Mouse (Mus musculus): ENCODE measurements around the gene Klhdc8b.

Gene Klhdc8b

DNA sequence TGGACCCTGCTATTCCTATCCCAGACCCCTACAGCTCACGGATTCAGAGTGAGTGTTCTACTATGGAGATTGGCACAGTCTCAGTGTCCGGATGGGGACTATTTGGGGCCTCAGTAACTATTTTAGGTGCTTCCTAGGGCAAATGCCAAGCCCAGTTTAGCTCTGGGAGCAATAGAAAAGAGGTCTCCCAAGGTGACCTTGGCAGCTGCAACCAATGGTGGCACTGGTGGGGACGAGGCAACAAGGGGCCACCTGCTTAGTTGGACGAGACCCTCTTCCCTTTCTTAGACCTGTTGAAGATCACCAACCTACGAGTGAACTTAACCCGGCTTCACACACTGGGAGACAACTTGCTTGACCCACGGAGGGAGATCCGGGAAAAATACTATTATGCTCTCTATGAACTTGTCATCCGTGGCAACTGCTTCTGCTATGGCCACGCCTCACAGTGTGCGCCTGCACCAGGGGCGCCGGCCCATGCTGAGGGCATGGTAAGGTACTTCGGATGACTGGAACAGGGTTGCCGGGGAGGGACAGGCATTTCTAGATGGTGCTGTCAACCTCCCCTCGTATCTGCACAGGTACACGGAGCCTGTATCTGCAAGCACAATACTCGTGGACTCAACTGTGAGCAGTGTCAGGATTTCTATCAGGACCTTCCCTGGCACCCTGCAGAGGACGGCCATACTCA, 20.3 kb upstream of the Klhdc8b start:
- no peak for DNase-seq (ENCODE audit: low spot score in 2 of 2)

DNA sequence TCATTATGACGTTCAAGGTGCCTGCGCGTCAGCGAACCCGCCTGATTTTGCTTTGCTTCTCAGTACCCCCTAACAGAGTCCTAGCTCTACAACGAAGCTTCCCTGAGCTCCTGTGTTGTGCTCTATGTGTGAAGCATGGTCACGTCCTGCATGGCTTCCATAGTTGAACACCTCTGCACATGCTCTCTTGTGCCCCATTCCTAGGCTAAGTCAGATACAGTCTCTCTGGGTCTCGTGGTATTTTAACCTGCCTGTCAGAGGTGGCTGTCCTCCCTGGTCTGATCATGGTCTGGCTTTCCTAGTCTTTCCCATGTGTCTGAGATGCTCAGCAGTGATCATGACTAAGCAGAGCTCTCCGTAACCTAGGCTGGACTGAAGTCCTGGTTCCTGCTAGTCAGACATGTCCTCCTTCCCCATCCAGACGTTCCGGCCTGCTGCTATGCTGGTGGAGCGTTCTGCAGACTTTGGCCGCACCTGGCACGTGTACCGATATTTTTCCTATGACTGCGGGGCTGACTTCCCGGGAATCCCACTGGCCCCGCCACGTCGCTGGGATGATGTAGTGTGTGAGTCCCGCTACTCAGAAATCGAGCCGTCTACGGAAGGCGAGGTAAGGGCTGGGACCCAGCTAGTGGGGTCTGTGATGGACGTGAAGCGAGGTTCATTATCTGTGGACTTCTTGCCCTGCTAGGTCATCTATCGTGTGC, 19.6 kb upstream of the Klhdc8b start:
- no peak for DNase-seq (ENCODE audit: low spot score in 2 of 2)

DNA sequence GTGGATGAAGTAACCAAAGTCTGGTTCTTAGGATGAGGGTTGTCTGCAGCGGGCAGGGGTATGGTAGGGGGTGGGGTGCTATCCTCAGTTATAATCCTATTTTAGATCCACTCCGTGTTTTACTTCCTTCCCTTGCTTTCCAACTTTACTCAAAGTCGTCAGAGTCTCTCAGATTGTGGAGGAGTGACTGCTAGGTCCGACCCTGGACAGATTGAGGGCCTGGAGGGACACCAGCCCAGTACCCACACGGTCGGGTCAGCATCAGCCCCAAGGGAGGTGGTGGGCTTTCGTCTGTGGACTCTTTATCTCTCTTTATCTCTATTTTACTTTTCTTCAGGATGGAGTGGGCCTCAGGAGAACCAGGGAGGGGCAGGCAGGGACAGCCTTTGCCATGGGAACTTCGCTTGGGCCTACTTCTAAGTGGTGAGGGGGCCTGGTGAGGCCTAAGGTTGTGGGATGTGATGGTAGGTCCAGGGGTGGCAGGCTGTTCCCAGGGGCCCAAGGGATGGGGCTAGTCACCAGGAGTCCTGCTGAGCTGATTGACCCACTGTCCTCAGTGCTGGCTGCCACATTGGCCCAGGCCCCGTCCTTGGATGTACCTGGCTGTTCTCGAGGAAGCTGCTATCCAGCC, 18.5 kb upstream of the Klhdc8b start, which contains the start of gene Lamb2:
Gene Lamb2 (plus strand): TSS at position 16 of the 631 bp plus-strand sequence.
- no peak for DNase-seq (ENCODE audit: low spot score in 2 of 2)

GRCm38 (mm10) chr9:108479241-108479640, 17.9 kb upstream of the Klhdc8b start:
- DNase-seq (ENCODE audit: low spot score in 2 of 2): no peak

DNA sequence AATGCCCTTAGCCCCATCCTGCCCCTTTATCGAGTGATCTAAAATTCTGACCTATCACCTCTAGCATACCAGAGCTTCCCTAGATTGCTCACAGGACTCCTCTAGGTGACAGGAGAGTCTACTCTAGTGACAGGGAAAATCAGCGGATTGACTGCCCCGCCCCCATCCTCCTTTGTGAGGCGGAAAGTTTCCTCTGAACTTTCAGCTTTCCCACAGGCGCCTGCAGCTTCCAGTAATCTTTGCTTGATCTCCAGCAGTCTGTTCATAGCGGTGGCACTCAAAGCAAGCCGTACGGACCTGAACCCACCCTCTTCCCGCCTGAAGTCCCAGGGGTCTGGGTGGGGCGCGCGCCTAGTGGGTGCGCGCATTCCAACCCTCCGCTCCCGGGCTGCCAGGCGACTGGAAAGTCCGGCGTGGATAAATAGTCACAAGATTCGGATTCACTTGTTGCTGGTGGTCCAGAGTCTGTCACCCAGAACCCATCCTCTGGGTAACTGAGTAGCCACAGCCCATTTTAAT, 17.3 kb upstream of the Klhdc8b start:
- no peak for DNase-seq (ENCODE audit: low spot score in 2 of 2)

DNA sequence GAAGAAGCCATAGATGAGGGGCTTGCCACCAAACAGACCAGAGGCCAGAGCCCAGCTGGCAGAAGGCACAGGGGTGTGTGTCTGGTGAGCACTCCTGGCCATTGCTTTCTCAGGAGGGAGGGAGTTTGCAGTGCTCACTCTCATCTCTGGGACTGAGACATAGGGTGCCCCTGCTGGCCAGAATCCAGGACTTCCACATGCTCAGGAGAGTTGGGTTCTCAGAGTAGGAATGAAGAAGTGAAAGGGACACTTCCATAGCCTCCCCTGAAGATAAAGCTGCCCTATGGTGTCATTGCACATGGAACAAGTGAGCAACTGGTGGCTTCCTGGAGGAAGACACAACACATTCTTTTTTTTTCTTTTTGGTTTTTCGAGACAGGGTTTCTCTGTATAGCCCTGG, 13.1 kb upstream of the Klhdc8b start:
- no peak for DNase-seq (ENCODE audit: low spot score in 2 of 2)

DNA sequence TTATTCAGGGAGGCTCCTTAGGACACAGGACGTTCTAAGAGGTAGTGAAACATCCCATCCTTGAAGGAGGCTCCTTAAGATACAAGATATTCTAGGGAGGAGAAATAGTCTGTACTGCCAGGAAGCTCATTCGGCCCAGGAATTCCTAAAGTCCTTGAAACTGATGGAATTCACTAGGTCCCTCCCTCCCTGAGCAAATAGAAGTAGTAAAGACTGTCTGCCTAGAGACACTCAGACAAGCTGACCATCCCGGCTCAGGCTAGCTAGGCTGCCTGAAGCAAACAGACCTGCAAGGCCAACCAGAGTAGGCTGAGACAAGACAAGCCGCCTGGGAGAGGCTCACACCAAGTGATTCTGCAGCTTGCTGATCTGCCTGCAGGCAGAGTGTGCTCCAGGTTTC, 8.5 kb upstream of the Klhdc8b start:
- no peak for DNase-seq (ENCODE audit: low spot score in 2 of 2)

GRCm38 (mm10) chr9:108469430-108469829, 8.0 kb upstream of the Klhdc8b start:
- no peak for DNase-seq (ENCODE audit: low spot score in 2 of 2)

DNA sequence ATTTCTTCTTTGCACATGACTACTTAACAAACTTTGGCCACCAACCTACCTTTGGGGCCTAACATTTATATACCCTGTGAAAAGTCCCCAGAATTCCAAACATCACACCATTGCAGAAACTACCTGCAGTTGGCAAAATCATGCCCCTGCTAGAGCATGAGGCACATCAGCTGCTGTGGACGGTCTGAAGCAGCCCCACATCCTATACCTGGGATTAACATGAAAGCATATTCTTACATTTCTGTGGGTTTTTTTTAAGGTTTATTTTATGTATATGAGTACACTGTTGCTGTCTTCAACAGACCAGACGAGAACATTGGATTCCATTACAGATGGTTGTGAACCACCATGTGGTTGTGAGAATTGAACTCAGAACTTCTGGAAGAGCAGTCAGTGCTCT, 4.8 kb upstream of the Klhdc8b start:
- no peak for DNase-seq (ENCODE audit: low spot score in 2 of 2)

DNA sequence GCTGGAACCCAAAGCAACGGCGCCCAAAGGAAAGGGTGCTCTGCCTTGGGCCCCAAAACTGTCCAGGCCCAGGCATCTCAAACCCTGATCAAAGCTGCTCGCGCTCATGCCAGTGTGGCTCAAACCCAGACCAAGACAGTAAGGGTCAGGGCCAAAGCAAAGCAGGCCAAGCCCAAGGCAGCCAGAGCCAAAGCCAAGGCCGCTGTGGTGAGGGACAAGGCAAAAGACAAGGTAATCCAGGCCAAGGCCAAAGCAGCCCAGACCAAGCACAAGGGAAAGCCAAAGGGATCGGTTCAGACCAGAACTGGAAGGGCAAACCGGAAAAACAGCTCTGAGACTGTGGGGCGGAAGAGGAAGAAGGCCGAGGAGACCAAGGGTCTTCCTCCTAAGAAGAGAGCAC, 2.3 kb upstream of the Klhdc8b start:
- DNase-seq (ENCODE audit: low spot score in 2 of 2): no peak

DNA sequence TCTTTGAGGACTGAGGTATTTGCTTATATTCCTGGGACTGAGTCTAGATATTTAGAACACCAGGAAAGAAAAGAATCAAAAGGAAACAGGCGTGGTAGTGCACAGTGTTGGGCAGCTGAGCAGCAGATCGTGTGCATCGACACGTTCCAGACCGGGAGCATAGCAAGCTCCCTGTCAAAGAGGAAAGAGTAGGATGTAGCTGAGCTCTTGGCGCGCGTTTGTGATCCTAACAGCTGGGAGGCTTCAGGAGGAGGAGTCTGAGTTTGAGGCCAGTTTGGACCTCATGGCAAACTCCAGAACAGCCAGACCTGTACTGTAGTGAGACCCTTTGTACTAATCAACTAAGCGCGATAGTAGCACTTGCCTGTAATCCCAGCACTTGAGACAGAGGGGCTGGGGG, 811 bp upstream of the Klhdc8b start:
- no peak for DNase-seq (ENCODE audit: low spot score in 2 of 2)

- no peak for DNase-seq (ENCODE audit: low spot score in 2 of 2)
Observed at GRCm38 (mm10) chr9:108461675-108462074, 294 bp upstream of the Klhdc8b start.

GRCm38 (mm10) chr9:108460319-108461178, 832 bp downstream of the Klhdc8b start, which contains the start of gene Ccdc71:
TSS of gene Ccdc71 (plus strand) at chr9:108460527.
- DNase-seq (ENCODE audit: low spot score in 2 of 2): peak; percentile 70 to 82

DNA sequence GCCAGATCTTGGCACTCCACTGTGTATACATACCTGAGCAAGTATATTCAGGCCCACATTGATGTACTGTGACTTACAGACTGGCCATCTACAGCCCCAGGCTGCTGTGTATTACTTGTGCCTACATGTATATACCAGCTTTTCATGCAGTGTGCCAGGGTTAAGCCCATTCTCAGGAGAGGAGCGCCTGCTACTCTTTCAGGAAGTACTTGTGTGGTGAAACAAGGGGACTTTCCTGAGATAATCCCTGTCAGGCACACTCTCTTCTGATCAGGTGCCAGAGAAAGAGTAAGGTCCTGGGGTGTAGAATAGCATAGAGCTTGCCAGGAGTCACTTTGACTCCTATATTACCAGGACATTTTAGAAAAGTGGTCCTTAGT, 1.5 kb downstream of the Klhdc8b start:
- no peak for DNase-seq (ENCODE audit: low spot score in 2 of 2)

DNA sequence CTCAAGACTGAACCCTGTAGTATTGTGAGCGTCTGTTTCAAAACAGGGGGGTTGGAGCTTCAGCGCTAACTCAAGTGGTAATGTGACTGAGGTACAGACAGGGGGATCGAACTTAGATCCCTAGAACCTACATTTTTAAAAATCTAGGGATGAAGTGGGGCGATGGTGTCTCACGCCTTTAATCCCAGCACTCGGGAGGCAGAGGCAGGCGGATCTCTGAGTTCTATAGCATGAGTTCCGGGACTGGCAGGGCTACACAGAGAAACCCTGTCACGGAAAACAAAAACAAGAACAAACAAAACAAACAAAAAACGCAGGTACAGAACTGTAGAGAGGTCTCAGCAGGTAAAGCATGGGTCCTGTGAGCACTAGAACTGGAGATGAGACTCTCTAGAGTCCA, 4.4 kb downstream of the Klhdc8b start:
- DNase-seq (ENCODE audit: low spot score in 2 of 2): no peak

- no peak for DNase-seq (ENCODE audit: low spot score in 2 of 2)
Observed at GRCm38 (mm10) chr9:108455747-108456571, 5.4 kb downstream of the Klhdc8b start.

DNA sequence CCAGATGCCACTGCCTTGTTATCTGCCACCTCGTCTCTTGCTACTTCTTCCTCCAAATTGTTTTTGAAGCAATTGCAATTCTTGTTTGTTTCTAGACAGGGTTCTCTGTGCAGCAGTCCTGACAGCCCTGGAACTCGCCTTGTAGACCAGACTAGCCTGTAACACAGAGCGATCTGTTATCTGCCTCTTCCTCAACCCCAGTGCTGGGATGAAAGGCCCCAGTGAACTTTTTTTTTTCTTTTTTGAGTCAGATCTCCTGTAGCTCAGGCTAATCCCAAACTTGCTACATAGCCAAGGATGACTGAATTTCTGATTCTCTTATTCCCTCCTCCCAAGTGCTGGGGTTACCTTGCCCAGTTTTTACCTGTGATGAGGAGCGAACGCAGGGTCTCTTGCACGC, 7.0 kb downstream of the Klhdc8b start:
- DNase-seq (ENCODE audit: low spot score in 2 of 2): no peak

DNA sequence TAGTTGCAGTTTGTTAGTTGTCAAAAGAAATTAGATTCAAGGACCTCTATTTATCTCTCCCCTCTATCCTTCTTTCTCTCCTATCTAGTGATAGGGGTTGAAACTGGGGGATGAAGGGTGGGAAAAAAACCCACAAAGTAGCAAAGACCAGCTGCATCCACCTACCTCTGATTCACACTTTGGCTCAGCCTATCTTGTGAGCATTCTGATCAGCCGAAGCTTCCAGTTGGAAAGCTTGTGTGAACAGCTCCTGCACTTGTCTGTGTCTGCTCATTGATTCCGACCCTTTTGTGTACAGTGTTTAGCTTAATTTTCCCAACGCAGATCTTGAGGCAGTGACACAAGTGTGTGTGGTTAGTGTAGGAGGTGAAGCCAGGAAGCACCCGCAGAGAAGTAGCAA, 7.9 kb downstream of the Klhdc8b start:
- no peak for DNase-seq (ENCODE audit: low spot score in 2 of 2)

- no peak for DNase-seq (ENCODE audit: low spot score in 2 of 2)
Observed at GRCm38 (mm10) chr9:108452911-108453310, 8.5 kb downstream of the Klhdc8b start.

GRCm38 (mm10) chr9:108452291-108452906, 9.0 kb downstream of the Klhdc8b start:
- peak; percentile 70 to 82 for DNase-seq (ENCODE audit: low spot score in 2 of 2)
